Mouse (Mus musculus) hindbrain, postnatal 0 days (tissue): Measurements from ENCODE around the gene Camkk2. TPM values are rescaled to one million over a fixed set of nuclear protein-coding genes. Genes with fewer than 3 reads are reported as not detected.
A peak's percentile ranks its signal among the peaks of the same experiment; 100 is the strongest.

Source experiments
- ATAC-seq: fragments of 200-750 bp; cut with Nextera tagmentation; 2 replicates; pipeline ENCODE4 v1.8.0; 2017; ENCODE audit warnings: mild to moderate bottlenecking, moderate TSS enrichment, moderate library complexity
- DNase-seq: peaks from one replicate; pipeline ENCODE4 v3.0.0-alpha.2; 2015; ENCODE audit warnings: low spot score
- H3K27ac ChIP-seq: fragments of 300-500 bp; sonication (generic); 2 replicates; pipeline ENCODE4 v1.5.1; 2014; ENCODE audit warnings: mild to moderate bottlenecking
- H3K27me3 ChIP-seq: fragments of 300-500 bp; sonication (generic); 2 replicates; pipeline ENCODE4 v1.6.1; 2014; ENCODE audit warnings: low read length, mixed read lengths; ENCODE audit not compliant: insufficient read depth
- H3K36me3 ChIP-seq: fragments of 300-500 bp; sonication (generic); 2 replicates; pipeline ENCODE4 v1.6.1; 2014; ENCODE audit warnings: low read length, mixed read lengths; ENCODE audit not compliant: insufficient read depth
- H3K4me1 ChIP-seq: fragments of 300-500 bp; sonication (generic); 2 replicates; pipeline ENCODE4 v1.6.1; 2014; ENCODE audit warnings: antibody characterized with exemption, low read length, mixed read lengths; ENCODE audit not compliant: insufficient read depth
- H3K4me2 ChIP-seq: fragments of 300-500 bp; sonication (generic); 2 replicates; pipeline ENCODE4 v1.6.1; 2014; ENCODE audit warnings: low read depth, mild to moderate bottlenecking, low read length, moderate library complexity, mixed read lengths
- H3K4me3 ChIP-seq: fragments of 300-500 bp; sonication (generic); 2 replicates; pipeline ENCODE4 v1.5.1; 2014; ENCODE audit warnings: low read length
- H3K9ac ChIP-seq: fragments of 300-500 bp; sonication (generic); replicated peaks from 2 replicates; pipeline ENCODE4 v1.6.1; 2014; ENCODE audit warnings: mild to moderate bottlenecking, low read length, moderate library complexity, mixed read lengths
- H3K9me3 ChIP-seq: fragments of 300-500 bp; sonication (generic); 2 replicates; pipeline ENCODE4 v1.6.1; 2016; ENCODE audit warnings: low read length, mixed read lengths
- CTCF ChIP-seq: IDR thresholded peaks from 2 replicates; pipeline ENCODE4 v1.5.1; 2016; ENCODE audit warnings: antibody characterized with exemption, control low read depth, low read depth
- WGBS: fragments of 180-500 bp; shearing (Covaris S2); extraction: QIAGEN DNeasy Blood & Tissue Kit; methylation state at CpG from one replicate; pipeline ENCODE4 v1.1.7; 2014; 5-methylcytosine and 5-hydroxymethylcytosine counted together
- polyA plus RNA-seq: library from polyadenylated mRNA; unstranded; fragments of >200 nt; fragmentation: Nextera tagmentation; extraction: Ambion mirVana; gene quantifications from 2 replicates; pipeline ENCODE4 v1.2.1, GENCODE M21; 2015
- total RNA-seq: library from RNA; depleted of rRNA; stranded (reverse); fragments of >200 nt; gene quantifications from 2 replicates; pipeline ENCODE4 v1.2.3, GENCODE M21; 2014

The Camkk2 gene
- total and polyA plus RNA-seq, 2 experiments from 2014 or later, result 61.8 to 112 TPM

GRCm38 (mm10) chr5:122730776-122731175, 48.4 kb downstream of the Camkk2 start:
- Histone ChIP-seq H3K9me3 (no peaks in the 10 kb centered on the region), H3K4me1 (no peaks in the 10 kb centered on the region), H3K27me3 (no peaks in the 10 kb centered on the region), H3K4me3 (no peak overlapping the region), H3K9ac (no peak overlapping the region), H3K27ac (no peak overlapping the region), H3K36me3 (no peaks in the 10 kb centered on the region; the same call in 1 of the 2 replicates), H3K4me2 (no peak overlapping the region)
- 88% methylated on average over 10 of the region's 10 CpGs for WGBS
- TF ChIP-seq CTCF, result no peak
- ATAC-seq (no peak), DNase-seq (no peak)

GRCm38 (mm10) chr5:122727096-122727495, 52.1 kb downstream of the Camkk2 start:
- ATAC-seq (no peak), DNase-seq (no peak)
- no peaks in the 10 kb centered on the region for H3K4me1 ChIP-seq
- no peak for TF ChIP-seq CTCF
- H3K9me3 ChIP-seq, result no peaks in the 10 kb centered on the region
- no peaks in the 10 kb centered on the region for H3K27me3 ChIP-seq
- 90% methylated on average over 7 of the region's 7 CpGs for WGBS
- no peak overlapping the region for H3K27ac ChIP-seq
- H3K4me2 ChIP-seq, result no peak overlapping the region
- H3K4me3 ChIP-seq, result no peak overlapping the region
- no peaks in the 10 kb centered on the region for H3K36me3 ChIP-seq
- no peak overlapping the region for H3K9ac ChIP-seq

DNA sequence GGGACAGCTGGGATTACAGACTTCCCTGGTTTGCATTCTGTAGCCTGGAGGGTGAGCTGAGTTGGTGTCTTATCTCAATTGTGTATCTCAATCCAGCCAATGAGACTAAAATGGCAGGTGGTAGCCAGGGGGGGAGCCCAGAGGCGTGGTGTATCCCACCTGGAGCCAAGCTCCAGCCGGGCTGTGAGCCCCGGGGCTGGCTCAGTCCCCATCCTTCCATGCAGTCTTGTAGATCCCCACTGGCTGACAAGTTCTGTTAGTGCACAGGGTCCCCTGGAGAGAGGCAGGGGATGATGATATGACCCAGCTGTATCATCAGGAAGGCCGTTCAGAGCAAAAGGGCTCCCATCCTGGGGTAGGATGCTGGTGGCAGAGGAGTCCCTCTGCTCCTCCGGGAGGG, 52.6 kb downstream of the Camkk2 start:
- 63% methylated on average over 5 of the region's 5 CpGs for WGBS
- no peak for ATAC-seq
- no peak overlapping the region for H3K4me2 ChIP-seq
- no peak for DNase-seq
- no peak overlapping the region for H3K27ac ChIP-seq
- no peak overlapping the region for H3K4me3 ChIP-seq
- H3K9me3 ChIP-seq, result no peaks in the 10 kb centered on the region
- no peaks in the 10 kb centered on the region for H3K4me1 ChIP-seq
- TF ChIP-seq CTCF, result no peak
- H3K36me3 ChIP-seq, result no peaks in the 10 kb centered on the region
- H3K9ac ChIP-seq, result no peak overlapping the region
- no peaks in the 10 kb centered on the region for H3K27me3 ChIP-seq

DNA sequence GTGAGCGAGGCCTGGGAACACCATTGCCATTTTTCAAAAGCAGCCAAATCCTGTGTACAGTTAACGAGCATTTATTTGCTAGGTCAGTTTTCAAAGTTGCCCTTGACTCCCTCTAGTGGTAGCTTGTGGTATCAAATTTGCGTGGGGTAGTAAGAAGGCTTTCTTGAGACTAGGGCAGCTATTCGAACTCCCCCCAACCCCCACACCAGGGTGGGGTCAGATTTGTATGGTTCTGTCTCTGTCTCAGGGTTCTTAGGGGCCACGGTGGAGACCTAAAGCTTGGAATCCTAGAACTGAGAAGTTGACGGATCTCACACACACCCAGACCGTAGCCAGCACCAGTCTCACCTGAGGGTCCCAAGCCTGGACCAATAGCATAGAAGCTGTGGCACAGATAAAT, 53.1 kb downstream of the Camkk2 start:
- no peaks in the 10 kb centered on the region for H3K36me3 ChIP-seq
- WGBS, result 20% methylated on average over 7 of the region's 7 CpGs
- no peaks in the 10 kb centered on the region for H3K4me1 ChIP-seq
- peak; percentile 55 for ATAC-seq
- no peaks in the 10 kb centered on the region for H3K9me3 ChIP-seq
- H3K4me3 ChIP-seq, result no peak overlapping the region
- no peak overlapping the region for H3K27ac ChIP-seq
- no peak overlapping the region for H3K4me2 ChIP-seq
- peak; percentile 88 for TF ChIP-seq CTCF
- H3K27me3 ChIP-seq, result no peaks in the 10 kb centered on the region
- peak; percentile 91 for DNase-seq
- no peak overlapping the region for H3K9ac ChIP-seq

GRCm38 (mm10) chr5:122725453-122725852, 53.8 kb downstream of the Camkk2 start:
- 91% methylated on average over 13 of the region's 13 CpGs for WGBS
- H3K27me3 ChIP-seq, result no peaks in the 10 kb centered on the region
- H3K36me3 ChIP-seq, result no peaks in the 10 kb centered on the region
- H3K4me1 ChIP-seq, result no peaks in the 10 kb centered on the region
- no peaks in the 10 kb centered on the region for H3K9me3 ChIP-seq
- TF ChIP-seq CTCF, result no peak
- H3K4me3 ChIP-seq, result no peak overlapping the region
- no peak overlapping the region for H3K27ac ChIP-seq
- ATAC-seq (no peak), DNase-seq (no peak)
- H3K4me2 ChIP-seq, result no peak overlapping the region
- no peak overlapping the region for H3K9ac ChIP-seq

DNA sequence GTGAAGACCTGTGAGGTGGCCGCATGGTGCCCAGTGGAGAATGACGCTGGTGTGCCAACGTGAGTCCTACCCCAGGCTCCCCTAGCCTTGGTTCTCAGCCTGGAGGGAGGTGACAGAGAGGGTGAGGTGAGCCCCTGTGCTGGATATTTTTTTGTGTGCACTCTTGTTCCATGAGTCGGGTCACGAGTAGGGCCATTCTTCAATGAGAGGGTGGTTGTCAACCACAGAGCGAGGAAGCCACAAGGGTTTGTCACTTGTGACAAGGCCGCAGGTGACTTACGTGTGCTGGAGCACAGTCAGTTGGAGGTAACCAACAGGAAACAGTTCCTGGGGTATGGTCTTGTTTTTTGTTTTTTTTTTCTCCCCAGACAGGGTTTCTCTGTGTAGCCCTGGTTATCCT, 60.0 kb downstream of the Camkk2 start:
- H3K4me2 ChIP-seq, result no peak overlapping the region
- H3K9me3 ChIP-seq, result no peaks in the 10 kb centered on the region
- H3K27ac ChIP-seq, result no peak overlapping the region
- 96% methylated on average over 8 of the region's 8 CpGs for WGBS
- H3K27me3 ChIP-seq, result no peaks in the 10 kb centered on the region
- TF ChIP-seq CTCF, result no peak
- no peaks in the 10 kb centered on the region for H3K4me1 ChIP-seq
- ATAC-seq (no peak), DNase-seq (no peak)
- no peak overlapping the region for H3K4me3 ChIP-seq
- H3K9ac ChIP-seq, result no peak overlapping the region
- no peaks in the 10 kb centered on the region; the same call in 1 of the 2 replicates for H3K36me3 ChIP-seq

DNA sequence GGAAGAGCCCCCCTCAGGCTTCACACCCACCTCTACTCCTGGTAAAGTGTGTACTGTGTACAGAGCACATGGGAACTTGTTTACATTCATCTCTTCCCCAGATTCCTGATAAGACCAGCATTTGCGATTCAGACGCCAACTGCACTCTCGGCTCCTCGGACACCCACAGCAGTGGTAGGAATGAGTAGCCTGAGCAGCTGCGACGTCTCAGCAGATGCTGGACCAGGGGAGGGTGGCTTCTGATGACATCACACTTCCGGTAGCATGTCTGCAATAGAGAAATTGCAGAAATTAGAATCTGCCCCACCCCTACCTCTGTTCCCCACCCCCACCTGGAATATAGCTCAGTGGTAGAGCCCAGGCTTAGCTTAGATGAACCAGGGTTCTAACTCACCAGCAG, 60.8 kb downstream of the Camkk2 start:
- Histone ChIP-seq H3K9me3 (no peaks in the 10 kb centered on the region), H3K27ac (no peak overlapping the region), H3K4me3 (no peak overlapping the region), H3K27me3 (no peaks in the 10 kb centered on the region), H3K36me3 (no peaks in the 10 kb centered on the region; the same call in 1 of the 2 replicates), H3K4me2 (no peak overlapping the region), H3K9ac (no peak overlapping the region), H3K4me1 (no peaks in the 10 kb centered on the region)
- ATAC-seq, result no peak
- DNase-seq, result no peak
- 83% methylated on average over 7 of the region's 7 CpGs for WGBS
- TF ChIP-seq CTCF, result no peak
